Mouse (Mus musculus) liver, embryonic 14.5 days (tissue): ENCODE results near the gene Hat1. TPM values are rescaled to one million over a fixed set of nuclear protein-coding genes. Genes with fewer than 3 reads are reported as not detected.
A peak's percentile ranks its signal among the peaks of the same experiment; 100 is the strongest.
"Not testable (repeated sequence)": the region's sequence is repeated elsewhere in the genome, so short reads cannot be mapped to it uniquely, and the experiment has no call there.

Experiments used
- ATAC-seq: fragments of 200-750 bp; cut with Nextera tagmentation; 2 replicates; pipeline ENCODE4 v1.8.0; 2017; ENCODE audit warnings: moderate number of reproducible peaks, mild to moderate bottlenecking, moderate library complexity; ENCODE audit not compliant: insufficient read depth
- DNase-seq, 3 experiments: peaks; one replicate each; pipeline ENCODE4 v3.0.0-alpha.2; 2012 to 2013; ENCODE audit warnings: low read depth in 3 of 3, low spot score in 3 of 3
- H3K27ac ChIP-seq: fragments of 300-500 bp; sonication (generic); 2 replicates; pipeline ENCODE4 v1.5.1; 2014; ENCODE audit warnings: moderate library complexity, mild to moderate bottlenecking, control low read depth, inconsistent platforms
- H3K27me3 ChIP-seq: fragments of 300-500 bp; sonication (generic); 2 replicates; pipeline ENCODE4 v1.6.1; 2014; ENCODE audit warnings: mild to moderate bottlenecking, low read length, moderate library complexity; ENCODE audit not compliant: control insufficient read depth, insufficient read depth
- H3K36me3 ChIP-seq: fragments of 300-500 bp; sonication (generic); replicated peaks from 2 replicates; pipeline ENCODE4 v1.6.1; 2014; ENCODE audit warnings: low read depth; ENCODE audit not compliant: control insufficient read depth, insufficient read depth
- H3K4me1 ChIP-seq, 2 experiments: fragments of 200-500 bp in 1 of 2; fragments of 300-500 bp in 1 of 2; sonication (generic) in 1 of 2; replicated peaks; 2 replicates each; pipeline ENCODE4 v1.6.1; 2012 to 2014; ENCODE audit warnings: antibody characterized with exemption in 1 of 2, inconsistent platforms in 1 of 2, low read length in 1 of 2; ENCODE audit not compliant: control insufficient read depth in 2 of 2, insufficient read depth in 2 of 2
- H3K4me2 ChIP-seq: fragments of 300-500 bp; sonication (generic); 2 replicates; pipeline ENCODE4 v1.6.1; 2014; ENCODE audit warnings: low read depth, mild to moderate bottlenecking, control low read depth, moderate library complexity
- H3K4me3 ChIP-seq, 2 experiments: fragments of 200-500 bp in 1 of 2; fragments of 300-500 bp in 1 of 2; sonication (generic) in 1 of 2; 2 replicates each; pipeline ENCODE4 v1.5.1; 2012 to 2014; ENCODE audit warnings: low read depth in 2 of 2, low read length in 2 of 2, mild to moderate bottlenecking in 2 of 2, control low read depth in 1 of 2, inconsistent platforms in 1 of 2, moderate library complexity in 1 of 2; ENCODE audit not compliant: insufficient read depth in 1 of 2
- H3K9ac ChIP-seq: fragments of 300-500 bp; sonication (generic); replicated peaks from 2 replicates; pipeline ENCODE4 v1.6.1; 2014; ENCODE audit warnings: mild to moderate bottlenecking, control low read depth, moderate library complexity
- H3K9me3 ChIP-seq: fragments of 300-500 bp; sonication (generic); 2 replicates; pipeline ENCODE4 v1.6.1; 2016; ENCODE audit warnings: low read length, mixed read lengths; ENCODE audit not compliant: control insufficient read depth
- CTCF ChIP-seq: IDR thresholded peaks from 2 replicates; pipeline ENCODE4 v1.5.1; 2016; ENCODE audit warnings: antibody characterized with exemption, low read depth, control low read depth
- EP300 ChIP-seq: IDR thresholded peaks from 2 replicates; pipeline ENCODE4 v1.6.1; 2016; ENCODE audit warnings: antibody characterized with exemption, low read depth
- WGBS: fragments of 180-500 bp; shearing (Covaris S2); extraction: QIAGEN DNeasy Blood & Tissue Kit; methylation state at CpG from one replicate; pipeline ENCODE4 v1.1.7; 2014; ENCODE audit not compliant: insufficient replicate concordance; 5-methylcytosine and 5-hydroxymethylcytosine counted together
- polyA plus RNA-seq, 2 experiments: library from polyadenylated mRNA; depleted of rRNA in 1 of 2; stranded (reverse) in 1 of 2; unstranded in 1 of 2; fragments of >200 nt; fragmentation: Nextera tagmentation in 1 of 2; extraction: Ambion mirVana in 1 of 2; gene quantifications; 2 replicates each; pipeline versions ENCODE4 v1.2.1 to v1.2.3; 2012 to 2014

The Hat1 gene
- polyA plus RNA-seq, 2 experiments = 69.4 to 120 TPM

- peak; percentile 84 to 89 (median 87) for DNase-seq
- Histone ChIP-seq H3K4me2 (peak within 1 kb of the TSS; percentile 93), H3K27ac (peak within 1 kb of the TSS; percentile 73), H3K36me3 (no peaks in the 10 kb centered on the region; the same call in 1 of the 2 replicates), H3K9me3 (no peaks in the 10 kb centered on the region), H3K9ac (peak within 1 kb of the TSS; percentile 80), H3K27me3 (no peaks in the 10 kb centered on the region), H3K4me1 (peaks cover 7% of the 10 kb centered on the region in 2 experiments; a peak in 3 of 4 replicates), H3K4me3 (peak within 1 kb of the TSS; percentile 78 to 96)
- ATAC-seq = peak; percentile 99
- TF ChIP-seq EP300 (no peak), CTCF (peak; percentile 25; the same call in 1 of the 2 replicates)
- WGBS = under 1% methylated on average over 55 of the region's 57 CpGs
Observed at GRCm38 (mm10) chr2:71367125-71367880, 21.5 kb upstream of the Hat1 start, which contains the start of gene Slc25a12. TSS of gene Slc25a12 (minus strand) at chr2:71367749.

- peak overlapping the region; percentile 93 for H3K4me2 ChIP-seq
- TF ChIP-seq EP300 = no peak
- no peak for TF ChIP-seq CTCF
- H3K4me1 ChIP-seq = peaks cover 7% of the 10 kb centered on the region in 2 experiments; a peak in 3 of 4 replicates
- no peak for DNase-seq
- WGBS = 36% methylated on average over 8 of the region's 8 CpGs
- peak overlapping the region; percentile 80 for H3K9ac ChIP-seq
- H3K27ac ChIP-seq = peak overlapping the region; percentile 63
- no peak for ATAC-seq
- H3K9me3 ChIP-seq = no peaks in the 10 kb centered on the region
- H3K4me3 ChIP-seq = peak overlapping the region; percentile 78 to 96; a peak in 3 of 4 replicates
- no peaks in the 10 kb centered on the region; the same call in 1 of the 2 replicates for H3K36me3 ChIP-seq
- no peaks in the 10 kb centered on the region for H3K27me3 ChIP-seq
Observed at GRCm38 (mm10) chr2:71368086-71368485, 20.7 kb upstream of the Hat1 start.

- 82% methylated on average over 5 of the region's 5 CpGs for WGBS
- Histone ChIP-seq H3K27me3 (no peaks in the 10 kb centered on the region), H3K27ac (no peak overlapping the region), H3K4me1 (peaks cover 11 to 27% of the 10 kb centered on the region in 2 experiments), H3K9me3 (no peaks in the 10 kb centered on the region), H3K4me3 (no peak overlapping the region), H3K9ac (no peak overlapping the region), H3K4me2 (no peak overlapping the region), H3K36me3 (no peaks in the 10 kb centered on the region)
- no peak for ATAC-seq
- no peak for TF ChIP-seq CTCF
- no peak for TF ChIP-seq EP300
- DNase-seq = no peak
Observed at GRCm38 (mm10) chr2:71371790-71372189, 17.0 kb upstream of the Hat1 start.

- WGBS = 70% methylated on average over 4 of the region's 4 CpGs
- H3K27ac ChIP-seq, ATAC-seq, H3K4me3 ChIP-seq, DNase-seq, H3K4me2 ChIP-seq, H3K36me3 ChIP-seq, H3K9me3 ChIP-seq, H3K9ac ChIP-seq, H3K27me3 ChIP-seq: not testable (repeated sequence)
- H3K4me1 ChIP-seq = peaks cover 11 to 29% of the 10 kb centered on the region in 2 experiments
Observed at GRCm38 (mm10) chr2:71372261-71372660, 16.5 kb upstream of the Hat1 start.
